Mouse (Mus musculus): Measurements from ENCODE around the gene Rps6kb1. TPM values are rescaled to one million over a fixed set of nuclear protein-coding genes. Genes with fewer than 3 reads are reported as not detected.
"Not testable (repeated sequence)": the region's sequence is repeated elsewhere in the genome, so short reads cannot be mapped to it uniquely, and the experiment has no call there.

Rps6kb1 gene
- polyA plus RNA-seq, 1 experiment from 2014 or later, result 37.9 TPM

GRCm38 (mm10) chr11:86538786-86539185, 5.8 kb downstream of the Rps6kb1 start:
- Histone ChIP-seq H3K9me3 (ENCODE audit: control insufficient read depth) (no peaks in the 10 kb centered on the region), H3K27me3 (replicated peaks; ENCODE audit: control insufficient read depth, insufficient read depth, low read length) (no peaks in the 10 kb centered on the region), H3K4me2 (replicated peaks; ENCODE audit: low read depth) (no peak overlapping the region), H3K27ac (ENCODE audit: low read depth, low read length) (no peak overlapping the region), H3K4me1 (replicated peaks; ENCODE audit: control insufficient read depth, insufficient read depth, low read length) (no peaks in the 10 kb centered on the region), H3K9ac (ENCODE audit: low read depth, low read length) (no peak overlapping the region), H3K4me3 (ENCODE audit: low read depth, low read length) (no peak overlapping the region), H3K36me3 (ENCODE audit: control insufficient read depth, insufficient read depth) (0 out of 2 replicates have a peak, but pooled peaks cover 3% of the 10 kb centered on the region)
- TF ChIP-seq CTCF (IDR thresholded peaks at IDR 0.05; ENCODE audit: low read depth), result no peak
- 97% methylated on average over 4 of the region's 4 CpGs for WGBS
- ATAC-seq, result no peak

DNA sequence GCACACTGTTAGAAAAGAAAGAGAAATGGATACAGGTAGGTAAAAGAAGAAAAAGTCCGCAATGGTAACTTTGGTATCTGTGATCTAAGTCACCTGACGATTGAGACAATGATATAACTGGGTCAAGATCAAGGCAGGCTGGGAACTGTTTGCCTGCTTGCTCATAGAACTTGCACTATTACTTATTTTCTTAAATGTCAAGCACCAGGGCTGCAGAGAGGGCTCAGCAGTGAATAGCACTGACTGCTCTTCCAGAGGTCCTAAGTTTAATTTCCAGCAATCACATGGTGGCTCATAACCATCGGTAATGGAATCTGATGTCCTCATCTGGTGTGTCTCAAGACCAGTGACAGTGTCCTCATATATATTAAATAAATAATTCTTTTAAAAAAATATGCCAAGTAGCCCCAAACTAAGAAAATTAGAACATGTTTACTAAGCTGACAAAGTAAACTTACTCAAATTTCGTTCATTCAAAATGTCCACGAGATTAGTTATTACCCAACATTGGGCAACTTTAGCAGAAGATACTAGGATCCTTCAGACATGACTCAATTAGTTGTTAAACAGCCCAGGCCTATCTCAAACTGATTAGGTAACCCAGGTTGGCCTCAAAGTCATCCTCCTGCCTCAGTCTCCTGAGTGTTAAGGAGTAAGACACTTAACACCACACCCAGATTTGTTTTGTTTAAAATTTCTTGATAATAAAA, 10.2 kb downstream of the Rps6kb1 start:
- no peak overlapping the region for H3K4me2 ChIP-seq (replicated peaks; ENCODE audit: low read depth)
- no peaks in the 10 kb centered on the region for H3K27me3 ChIP-seq (replicated peaks; ENCODE audit: control insufficient read depth, insufficient read depth, low read length)
- H3K9me3 ChIP-seq (ENCODE audit: control insufficient read depth), result no peaks in the 10 kb centered on the region
- ATAC-seq, result no peak
- no peak overlapping the region for H3K9ac ChIP-seq (ENCODE audit: low read depth, low read length)
- TF ChIP-seq CTCF (IDR thresholded peaks at IDR 0.05; ENCODE audit: low read depth), result no peak
- no peaks in the 10 kb centered on the region for H3K4me1 ChIP-seq (replicated peaks; ENCODE audit: control insufficient read depth, insufficient read depth, low read length)
- H3K4me3 ChIP-seq (ENCODE audit: low read depth, low read length), result no peak overlapping the region
- 79% methylated on average over 5 of the region's 5 CpGs for WGBS
- peaks cover 29% of the 10 kb centered on the region for H3K36me3 ChIP-seq (ENCODE audit: control insufficient read depth, insufficient read depth)
- H3K27ac ChIP-seq (ENCODE audit: low read depth, low read length), result no peak overlapping the region

DNA sequence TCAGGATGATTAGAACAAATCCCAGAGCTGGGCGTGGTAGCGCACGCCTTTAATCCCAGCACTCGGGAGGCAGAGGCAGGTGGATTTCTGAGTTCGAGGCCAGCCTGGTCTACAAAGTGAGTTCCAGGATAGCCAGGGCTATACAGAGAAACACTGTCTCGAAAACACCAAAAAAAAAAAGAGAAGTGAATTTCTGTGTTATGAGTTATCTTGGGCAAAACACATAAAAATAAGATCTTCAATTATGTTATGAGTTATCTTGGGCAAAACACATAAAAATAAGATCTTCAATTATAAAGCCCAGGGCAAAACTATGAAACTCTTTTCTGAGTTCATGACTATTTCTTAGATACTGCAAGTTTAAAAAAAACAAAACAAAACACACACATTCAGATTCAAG, 11.3 kb downstream of the Rps6kb1 start:
- not testable (repeated sequence) for H3K27me3 ChIP-seq (replicated peaks; ENCODE audit: control insufficient read depth, insufficient read depth, low read length); H3K9ac ChIP-seq (ENCODE audit: low read depth, low read length); H3K4me3 ChIP-seq (ENCODE audit: low read depth, low read length); H3K9me3 ChIP-seq (ENCODE audit: control insufficient read depth); H3K4me2 ChIP-seq (replicated peaks; ENCODE audit: low read depth); H3K27ac ChIP-seq (ENCODE audit: low read depth, low read length); H3K4me1 ChIP-seq (replicated peaks; ENCODE audit: control insufficient read depth, insufficient read depth, low read length); ATAC-seq
- 91% methylated on average over 6 of the region's 6 CpGs for WGBS
- peaks cover 32% of the 10 kb centered on the region for H3K36me3 ChIP-seq (ENCODE audit: control insufficient read depth, insufficient read depth)

GRCm38 (mm10) chr11:86532834-86533233, 11.8 kb downstream of the Rps6kb1 start:
- no peak overlapping the region for H3K4me3 ChIP-seq (ENCODE audit: low read depth, low read length)
- no peak overlapping the region for H3K4me2 ChIP-seq (replicated peaks; ENCODE audit: low read depth)
- no peak overlapping the region for H3K27ac ChIP-seq (ENCODE audit: low read depth, low read length)
- peak; percentile 73 for TF ChIP-seq CTCF (IDR thresholded peaks at IDR 0.05; ENCODE audit: low read depth)
- H3K27me3 ChIP-seq (replicated peaks; ENCODE audit: control insufficient read depth, insufficient read depth, low read length), result no peaks in the 10 kb centered on the region
- 29% methylated on average over 1 of the region's 1 CpGs for WGBS
- peaks cover 32% of the 10 kb centered on the region for H3K36me3 ChIP-seq (ENCODE audit: control insufficient read depth, insufficient read depth)
- no peak overlapping the region for H3K9ac ChIP-seq (ENCODE audit: low read depth, low read length)
- no peaks in the 10 kb centered on the region for H3K4me1 ChIP-seq (replicated peaks; ENCODE audit: control insufficient read depth, insufficient read depth, low read length)
- no peak for ATAC-seq
- no peaks in the 10 kb centered on the region for H3K9me3 ChIP-seq (ENCODE audit: control insufficient read depth)

DNA sequence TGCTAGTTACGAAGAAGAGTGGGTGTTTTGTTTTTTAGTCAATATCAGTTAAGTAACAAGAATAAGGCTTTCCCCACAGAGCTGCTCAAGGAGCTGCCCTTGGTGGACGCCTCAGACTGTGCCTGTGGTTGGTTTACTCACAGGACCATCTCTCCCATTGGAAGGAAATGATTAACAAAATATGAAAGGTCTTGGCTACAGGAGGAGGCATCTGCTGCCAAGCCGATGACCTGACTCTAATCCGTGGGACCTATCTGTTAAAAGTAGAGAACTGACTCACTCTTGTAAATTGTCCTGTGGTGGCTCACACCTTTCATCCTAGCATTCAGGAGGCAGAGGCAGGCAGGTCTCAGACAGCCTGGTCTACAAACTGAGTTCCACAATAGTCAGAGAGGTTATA, 17.1 kb downstream of the Rps6kb1 start:
- Histone ChIP-seq H3K9ac (ENCODE audit: low read depth, low read length) (no peak overlapping the region), H3K9me3 (ENCODE audit: control insufficient read depth) (no peaks in the 10 kb centered on the region), H3K4me1 (replicated peaks; ENCODE audit: control insufficient read depth, insufficient read depth, low read length) (no peaks in the 10 kb centered on the region), H3K36me3 (ENCODE audit: control insufficient read depth, insufficient read depth) (peaks cover 63% of the 10 kb centered on the region), H3K4me3 (ENCODE audit: low read depth, low read length) (no peak overlapping the region), H3K27me3 (replicated peaks; ENCODE audit: control insufficient read depth, insufficient read depth, low read length) (no peaks in the 10 kb centered on the region), H3K4me2 (replicated peaks; ENCODE audit: low read depth) (no peak overlapping the region), H3K27ac (ENCODE audit: low read depth, low read length) (no peak overlapping the region)
- 82% methylated on average over 4 of the region's 4 CpGs for WGBS
- no peak for TF ChIP-seq CTCF (IDR thresholded peaks at IDR 0.05; ENCODE audit: low read depth)
- ATAC-seq, result no peak

DNA sequence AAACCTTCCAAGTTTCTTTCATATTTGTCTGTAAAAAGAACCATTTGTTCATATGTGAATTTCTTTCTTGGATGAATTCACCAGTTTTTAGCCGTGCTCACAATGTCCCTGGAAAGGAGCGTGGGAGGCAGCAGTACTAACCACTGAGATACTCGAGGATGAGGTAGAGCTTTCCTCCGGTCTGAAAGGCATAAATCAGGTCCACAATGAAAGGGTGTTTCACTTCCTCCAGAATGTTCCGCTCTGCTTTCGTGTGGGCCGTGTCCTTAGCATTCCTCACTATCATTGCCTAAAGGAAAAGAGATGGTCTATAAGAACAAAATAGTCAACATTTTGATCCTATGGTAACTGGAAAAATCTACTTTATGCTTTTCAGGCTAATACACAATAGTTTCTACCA, 24.9 kb downstream of the Rps6kb1 start:
- Histone ChIP-seq H3K9me3 (ENCODE audit: control insufficient read depth) (no peaks in the 10 kb centered on the region), H3K27me3 (replicated peaks; ENCODE audit: control insufficient read depth, insufficient read depth, low read length) (no peaks in the 10 kb centered on the region), H3K4me3 (ENCODE audit: low read depth, low read length) (no peak overlapping the region), H3K27ac (ENCODE audit: low read depth, low read length) (no peak overlapping the region), H3K4me2 (replicated peaks; ENCODE audit: low read depth) (no peak overlapping the region), H3K36me3 (ENCODE audit: control insufficient read depth, insufficient read depth) (peaks cover 77% of the 10 kb centered on the region), H3K4me1 (replicated peaks; ENCODE audit: control insufficient read depth, insufficient read depth, low read length) (no peaks in the 10 kb centered on the region), H3K9ac (ENCODE audit: low read depth, low read length) (no peak overlapping the region)
- no peak for ATAC-seq
- 93% methylated on average over 7 of the region's 7 CpGs for WGBS
- TF ChIP-seq CTCF (IDR thresholded peaks at IDR 0.05; ENCODE audit: low read depth), result no peak
